Mouse (Mus musculus) left cerebral cortex, adult 11 months (tissue): Measurements from ENCODE around the gene Agap1.

Source experiments
- DNase-seq: peaks from one replicate; pipeline ENCODE4 v3.0.0; 2022; ENCODE audit warnings: low spot score

Agap1 gene

GRCm38 (mm10) chr1:89576985-89577384 lies 122.4 kb downstream of the Agap1 start:
- no peak for DNase-seq

GRCm38 (mm10) chr1:89580031-89580998 lies 125.7 kb downstream of the Agap1 start:
- DNase-seq, result peak; percentile 75

DNA sequence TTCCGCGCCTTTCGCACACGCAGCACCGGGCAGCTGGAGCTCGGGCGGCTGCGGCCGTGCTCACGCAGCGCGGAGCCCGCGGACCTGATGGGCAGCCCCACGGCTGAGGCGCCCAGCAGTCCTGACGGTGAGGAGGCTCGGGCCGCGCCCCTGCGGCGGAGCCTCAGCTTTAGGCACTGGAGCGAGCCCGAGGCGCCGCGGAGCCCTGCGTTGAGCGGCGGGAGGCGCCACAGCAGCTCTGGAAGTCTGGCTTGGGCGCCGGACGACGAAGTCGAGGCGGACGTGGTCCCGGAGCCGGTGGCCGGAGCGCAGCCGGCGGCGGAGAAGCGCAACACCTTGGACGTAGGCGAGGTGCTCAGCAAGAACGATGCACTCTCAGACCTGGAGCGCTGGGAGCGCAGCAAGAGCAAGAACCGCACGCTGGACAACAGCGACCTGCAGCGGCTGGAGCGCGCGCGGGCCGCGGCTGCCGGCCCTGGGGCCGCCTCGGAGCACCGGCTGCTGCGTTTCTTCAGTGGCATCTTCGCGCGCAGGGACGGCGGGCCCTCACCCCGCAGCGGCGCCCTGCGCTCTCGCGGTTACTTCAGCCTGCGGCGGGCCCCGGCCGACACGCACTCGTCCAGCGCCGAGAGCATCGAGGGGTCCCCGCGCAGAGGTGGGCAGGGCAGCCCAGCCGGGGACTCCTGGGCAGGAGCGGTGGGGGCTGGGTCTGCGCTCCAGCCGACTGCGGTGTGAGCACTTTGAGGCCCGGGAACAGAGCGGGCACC lies 126.6 kb downstream of the Agap1 start:
- no peak for DNase-seq

GRCm38 (mm10) chr1:89581766-89582125 lies 127.1 kb downstream of the Agap1 start:
- no peak for DNase-seq

- no peak for DNase-seq
Observed at GRCm38 (mm10) chr1:89583369-89583768, 128.8 kb downstream of the Agap1 start.

DNA sequence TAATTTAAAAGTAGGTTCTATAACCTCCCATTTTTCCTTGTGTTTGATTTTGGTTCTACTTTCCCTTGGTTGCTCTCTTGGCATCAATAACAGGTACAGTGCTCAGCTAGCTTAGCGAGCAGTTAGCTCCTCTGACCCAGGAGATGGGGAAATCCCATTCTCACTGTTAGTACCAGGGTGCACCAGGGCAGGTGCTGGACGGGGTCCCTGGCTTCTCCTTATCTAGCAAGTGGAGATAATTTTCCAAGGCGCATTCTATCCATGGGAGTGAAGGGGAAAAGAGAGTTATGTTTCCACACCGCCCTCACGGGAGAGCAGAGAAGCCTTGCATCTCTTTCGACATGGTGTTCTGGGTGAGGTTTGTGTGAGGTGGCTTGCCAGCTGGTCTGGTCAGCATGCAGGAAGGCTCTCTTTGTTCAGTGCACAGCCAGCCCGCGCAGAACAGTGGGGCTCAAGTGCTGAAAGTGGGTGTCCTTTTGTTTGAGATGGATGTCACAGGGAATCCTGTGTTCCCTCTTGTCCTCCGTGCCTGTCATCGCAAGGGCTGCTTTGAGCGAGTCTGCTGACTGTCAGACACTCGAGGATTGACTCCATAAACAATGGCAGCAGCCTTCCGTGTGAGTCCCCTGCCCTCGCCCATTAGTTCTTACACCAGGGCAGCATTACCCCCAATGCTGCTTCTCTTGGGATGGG lies 132.5 kb downstream of the Agap1 start:
- DNase-seq, result no peak

DNA sequence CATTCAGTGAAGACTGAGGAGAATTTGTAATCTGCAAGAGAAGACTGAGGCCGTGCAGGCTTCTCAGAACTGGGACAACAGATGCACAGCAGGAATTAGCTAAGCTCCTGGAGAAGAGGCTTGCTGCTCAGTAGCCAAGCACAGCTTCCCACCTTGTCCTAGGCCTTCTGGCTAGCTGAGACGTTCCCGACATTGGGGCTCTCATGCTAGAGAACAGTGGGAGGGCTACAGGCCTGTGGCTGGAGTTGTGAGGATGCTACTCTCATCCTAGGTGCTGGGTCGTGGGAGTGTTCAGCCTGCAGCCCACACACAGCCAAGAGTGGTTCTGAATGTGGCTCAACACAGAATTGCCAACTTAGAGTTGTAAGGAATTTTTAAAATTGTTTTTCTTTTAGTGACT lies 133.5 kb downstream of the Agap1 start:
- no peak for DNase-seq

DNA sequence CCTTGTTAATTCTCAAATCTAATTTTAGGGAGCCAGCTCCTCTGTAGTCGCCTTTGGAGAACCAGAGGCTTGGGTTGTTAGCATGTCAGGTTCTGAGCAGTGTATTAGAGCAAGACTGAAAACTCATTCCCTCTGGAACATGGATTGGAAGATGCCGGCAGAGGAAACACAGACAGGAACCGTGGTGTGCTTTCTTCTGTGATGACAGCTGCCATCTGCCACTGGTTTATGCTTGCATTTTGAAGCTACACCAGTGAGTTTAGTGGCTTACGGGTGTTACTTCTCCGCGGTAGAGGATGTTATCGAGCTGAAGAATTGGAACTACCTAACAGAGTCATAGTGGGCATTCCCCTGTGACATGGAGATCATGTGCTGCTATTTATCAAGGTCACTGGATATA lies 136.4 kb downstream of the Agap1 start:
- no peak for DNase-seq

- DNase-seq, result no peak
Observed at GRCm38 (mm10) chr1:89593219-89593618, 138.6 kb downstream of the Agap1 start.

DNA sequence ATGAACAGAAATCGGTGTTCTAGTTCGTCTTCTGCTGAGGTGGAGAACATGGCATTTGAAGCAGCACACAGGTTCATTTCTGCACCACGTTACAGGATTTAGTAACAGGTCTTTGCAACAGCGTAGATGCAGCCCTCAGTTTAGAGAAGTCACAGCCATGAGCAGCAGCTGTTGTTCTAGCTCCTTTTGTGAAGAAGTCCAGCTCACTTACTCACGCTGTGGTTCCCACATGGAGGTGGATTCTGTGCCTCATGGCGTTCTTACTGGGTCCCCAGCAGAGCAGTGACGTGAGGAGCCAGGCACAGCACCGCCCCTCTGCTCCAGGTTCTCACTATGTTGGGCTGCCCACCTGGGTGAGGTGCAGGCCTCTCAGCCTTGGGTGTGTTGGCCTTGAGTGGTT lies 140.4 kb downstream of the Agap1 start:
- DNase-seq, result no peak

- DNase-seq, result no peak
Observed at GRCm38 (mm10) chr1:89595421-89595820, 140.8 kb downstream of the Agap1 start.

- no peak for DNase-seq
Observed at GRCm38 (mm10) chr1:89596223-89596622, 141.6 kb downstream of the Agap1 start.

DNA sequence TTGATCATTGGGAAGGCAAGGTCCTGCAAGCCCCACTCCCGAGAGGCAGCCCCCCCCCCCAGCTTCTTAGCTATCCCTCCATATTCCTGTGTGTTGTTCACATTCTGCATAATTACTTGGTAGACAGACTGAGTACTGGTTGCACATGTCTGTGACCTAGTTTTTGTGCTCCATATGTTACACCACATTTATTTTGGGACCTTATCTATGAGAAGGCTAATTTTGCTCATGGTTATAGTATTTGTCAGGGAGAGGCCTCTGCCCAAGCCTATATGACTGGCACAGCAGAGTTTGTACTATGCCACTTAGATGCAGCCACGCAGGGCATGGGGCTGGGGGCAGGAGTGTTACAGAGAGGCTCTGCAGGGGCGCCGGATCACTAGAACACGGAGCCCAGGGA lies 144.3 kb downstream of the Agap1 start:
- no peak for DNase-seq

DNA sequence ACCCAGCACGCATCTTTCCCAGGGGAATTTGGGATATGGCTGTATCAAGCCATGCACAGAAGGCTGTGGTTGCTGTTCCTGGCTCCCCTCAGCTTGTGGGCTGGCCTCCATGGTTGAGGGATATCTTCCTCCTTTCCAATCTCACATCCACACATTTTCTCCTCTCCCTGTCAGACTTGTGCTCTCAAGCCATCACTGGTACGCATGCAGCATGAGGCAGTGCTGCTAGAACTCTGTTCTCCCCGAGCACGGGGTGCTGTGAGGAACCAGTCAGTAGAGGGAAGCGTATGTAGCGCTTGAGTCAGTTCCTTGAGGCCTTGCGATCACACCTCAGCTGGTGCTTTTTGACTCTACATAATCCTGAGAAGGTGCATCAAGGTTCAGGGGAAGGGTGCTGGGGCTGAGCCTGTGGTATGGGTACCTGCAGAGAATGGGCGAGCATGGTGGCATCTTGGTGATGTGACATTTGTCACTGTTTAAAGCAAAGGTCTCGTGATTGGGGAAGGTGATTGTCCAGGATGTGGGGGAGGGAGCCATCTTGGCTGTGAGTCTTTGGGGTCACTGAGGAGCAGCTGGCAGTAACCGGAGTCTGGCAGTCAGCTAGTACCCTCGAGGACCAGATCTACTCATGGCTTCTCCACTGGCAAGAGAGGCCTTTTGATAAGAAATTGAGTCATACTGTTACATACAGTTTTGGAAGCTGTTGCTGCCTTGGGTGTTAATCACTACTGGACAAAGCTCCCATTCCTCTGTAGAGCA lies 145.6 kb downstream of the Agap1 start:
- DNase-seq, result no peak

DNA sequence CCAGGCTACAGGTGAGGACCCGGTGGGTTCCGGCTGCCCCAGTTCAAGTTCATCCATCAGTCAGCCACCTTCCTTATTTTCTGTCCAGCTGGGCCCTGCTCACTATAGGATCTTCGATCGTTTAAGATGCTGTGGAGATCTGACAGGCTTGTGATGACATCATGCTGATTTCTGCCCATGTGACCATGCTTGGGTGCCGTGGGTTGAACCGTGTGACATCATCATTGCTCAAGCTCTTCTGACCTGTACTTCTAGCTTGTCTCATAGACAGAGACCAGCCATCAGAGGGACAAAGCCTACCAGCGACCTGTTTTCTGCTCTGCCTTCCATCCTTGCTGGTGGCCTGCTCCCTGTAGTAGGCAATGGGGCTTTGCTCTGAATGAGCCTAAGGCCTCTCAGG lies 146.7 kb downstream of the Agap1 start:
- DNase-seq, result no peak

DNA sequence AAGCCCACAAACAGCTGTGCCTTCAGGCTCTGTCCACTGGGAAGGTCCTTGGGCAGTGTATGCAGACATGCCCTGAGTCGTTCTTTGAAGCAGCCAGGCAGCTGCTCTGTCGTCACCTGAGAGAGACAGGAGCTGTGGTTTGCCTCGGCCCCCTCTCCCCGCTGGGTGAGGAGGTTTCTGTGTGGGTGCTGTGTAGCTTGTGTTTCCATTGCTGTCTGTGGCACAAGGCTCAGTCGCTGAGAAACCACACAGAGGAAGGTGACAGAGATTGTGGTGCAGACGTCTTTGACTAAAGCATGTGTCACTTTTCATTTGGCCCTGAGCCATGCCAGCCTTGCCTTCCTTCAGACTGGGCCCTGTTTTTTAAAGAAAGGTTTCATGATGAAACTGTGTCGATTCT lies 148.3 kb downstream of the Agap1 start:
- DNase-seq, result no peak

DNA sequence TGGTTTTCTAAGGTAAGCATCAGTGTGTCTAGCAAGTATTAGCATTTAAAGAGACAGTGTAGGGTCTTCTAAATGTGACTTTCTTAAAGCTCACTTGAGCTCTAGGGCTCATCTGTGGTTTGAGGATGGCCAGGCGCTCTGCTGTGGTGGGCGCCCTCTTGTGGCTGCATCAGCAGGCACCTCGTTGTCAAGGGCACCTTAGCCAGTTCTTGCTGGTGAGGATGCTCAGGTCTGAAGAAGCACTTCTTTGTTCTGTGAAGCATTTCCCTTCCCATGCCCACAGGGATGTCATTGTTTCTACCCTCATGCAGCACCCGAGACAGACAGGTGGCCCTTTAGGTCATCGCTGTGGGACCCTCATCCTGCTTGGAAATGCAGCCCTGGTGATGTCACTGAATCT lies 152.0 kb downstream of the Agap1 start:
- DNase-seq, result peak; percentile 68

- no peak for DNase-seq
Observed at GRCm38 (mm10) chr1:89608766-89609165, 154.2 kb downstream of the Agap1 start.

- no peak for DNase-seq
Observed at GRCm38 (mm10) chr1:89609964-89610363, 155.4 kb downstream of the Agap1 start.

DNA sequence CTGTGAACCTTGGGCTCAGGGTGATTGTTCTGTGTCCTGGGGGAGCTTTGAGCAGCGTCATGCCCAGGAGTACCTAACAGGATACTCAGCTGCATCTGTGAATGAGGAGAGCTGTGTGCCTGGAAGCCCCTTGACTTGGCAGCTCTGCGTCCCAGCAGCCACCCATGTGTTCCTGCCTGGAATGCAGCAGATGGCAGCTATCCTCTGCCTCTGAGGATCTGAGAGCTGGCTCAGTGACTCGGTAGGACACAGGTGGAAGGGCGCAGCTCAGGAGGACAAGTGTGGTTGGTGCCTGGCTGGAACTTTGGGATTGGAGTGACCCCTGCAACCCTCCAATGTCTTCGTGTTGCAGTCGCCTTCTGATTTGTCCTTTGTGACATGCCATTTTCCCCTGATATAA lies 156.9 kb downstream of the Agap1 start:
- no peak for DNase-seq

DNA sequence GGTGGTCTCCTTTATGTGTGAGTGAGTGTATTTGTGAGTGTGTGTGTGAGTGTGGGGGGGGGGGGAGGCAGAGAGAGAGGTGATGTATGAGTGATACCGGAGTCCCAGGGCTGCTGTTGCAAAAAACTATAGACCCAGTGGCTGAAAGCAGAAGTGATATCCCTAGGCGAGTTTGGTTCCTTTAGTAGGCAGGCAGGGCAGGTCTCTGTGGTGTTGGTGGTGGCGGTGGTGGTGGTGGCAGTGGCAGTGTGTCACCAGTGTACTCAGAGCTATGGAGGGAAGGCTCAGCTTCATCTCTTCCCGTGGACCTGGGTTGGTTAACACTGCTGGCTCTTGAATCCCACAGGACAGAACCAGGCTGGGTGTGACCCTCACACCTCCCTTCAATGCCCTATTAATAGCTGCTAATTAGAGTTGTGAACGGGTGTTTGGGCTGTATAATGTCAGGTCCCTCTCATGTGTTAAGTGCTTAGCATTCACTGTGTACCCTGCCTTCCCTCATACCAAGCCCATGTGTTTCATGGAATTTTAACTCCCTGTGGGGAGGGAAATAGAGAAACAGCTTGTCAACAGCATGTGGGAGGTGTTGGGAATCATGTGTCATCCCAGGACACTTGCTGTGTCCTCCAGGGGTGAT lies 158.7 kb downstream of the Agap1 start:
- DNase-seq, result no peak
